Mouse (Mus musculus) E14TG2a.4 (cell line): ENCODE results near the gene Rasgrf2.

ENCODE experiments used
- H3K27me3 ChIP-seq: 2 replicates; pipeline ENCODE4 v1.6.1; 2014; ENCODE audit warnings: low read length, control low read depth; ENCODE audit not compliant: insufficient read depth
- H3K36me3 ChIP-seq: 2 replicates; pipeline ENCODE4 v1.6.1; 2014; ENCODE audit warnings: low read length, control low read depth; ENCODE audit not compliant: insufficient read depth
- H3K4me1 ChIP-seq: replicated peaks from 2 replicates; pipeline ENCODE4 v1.6.1; 2014; ENCODE audit warnings: low read depth, low read length, control low read depth
- H3K4me3 ChIP-seq: replicated peaks from 2 replicates; pipeline ENCODE4 v1.5.1; 2014; ENCODE audit warnings: mild to moderate bottlenecking, low read length
- H3K9me3 ChIP-seq: 2 replicates; pipeline ENCODE4 v1.6.1; 2014; ENCODE audit warnings: low read length, control low read depth
- CTCF ChIP-seq: conservative IDR thresholded peaks from 2 replicates; pipeline ENCODE4 v1.5.1; 2014; ENCODE audit warnings: low read length
- NANOG ChIP-seq: IDR thresholded peaks from 2 replicates; pipeline ENCODE4 v1.6.1; 2014; ENCODE audit warnings: borderline replicate concordance, low read length, mixed read lengths
- POU5F1 ChIP-seq: IDR thresholded peaks from 2 replicates; pipeline ENCODE4 v1.6.1; 2014; ENCODE audit warnings: low read length, borderline replicate concordance

Rasgrf2 gene

GRCm38 (mm10) chr13:91921010-91921409, 210.4 kb downstream of the Rasgrf2 start:
- no peak for TF ChIP-seq CTCF
- no peak for TF ChIP-seq NANOG
- TF ChIP-seq POU5F1, result no peak
- Histone ChIP-seq H3K36me3 (no peaks in the 10 kb centered on the region), H3K4me1 (no peaks in the 10 kb centered on the region), H3K4me3 (no peak overlapping the region), H3K27me3 (no peaks in the 10 kb centered on the region), H3K9me3 (no peaks in the 10 kb centered on the region)

DNA sequence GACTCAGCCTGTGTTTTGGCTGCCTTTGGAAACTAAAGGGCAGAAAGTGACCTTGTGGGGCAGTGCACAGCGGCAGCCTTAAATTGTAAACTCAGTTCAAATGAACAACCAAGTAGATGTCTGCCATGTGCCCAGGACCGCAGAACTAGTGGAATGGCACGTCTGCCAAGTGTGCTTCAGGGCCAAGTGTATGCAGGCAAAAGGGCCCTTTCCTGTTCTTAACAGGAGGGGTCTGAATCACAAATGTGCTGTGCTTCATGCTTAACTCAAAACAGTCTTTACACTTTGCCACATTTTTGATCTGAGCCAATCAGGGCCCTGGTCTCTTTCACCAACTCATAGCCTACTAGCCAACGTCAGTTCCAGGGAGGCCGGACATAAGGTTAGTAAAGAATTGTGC, 212.7 kb downstream of the Rasgrf2 start:
- H3K36me3 ChIP-seq, result no peaks in the 10 kb centered on the region
- H3K9me3 ChIP-seq, result no peaks in the 10 kb centered on the region
- no peak overlapping the region for H3K4me3 ChIP-seq
- no peaks in the 10 kb centered on the region for H3K27me3 ChIP-seq
- TF ChIP-seq CTCF (no peak), NANOG (no peak), POU5F1 (no peak)
- H3K4me1 ChIP-seq, result no peaks in the 10 kb centered on the region

DNA sequence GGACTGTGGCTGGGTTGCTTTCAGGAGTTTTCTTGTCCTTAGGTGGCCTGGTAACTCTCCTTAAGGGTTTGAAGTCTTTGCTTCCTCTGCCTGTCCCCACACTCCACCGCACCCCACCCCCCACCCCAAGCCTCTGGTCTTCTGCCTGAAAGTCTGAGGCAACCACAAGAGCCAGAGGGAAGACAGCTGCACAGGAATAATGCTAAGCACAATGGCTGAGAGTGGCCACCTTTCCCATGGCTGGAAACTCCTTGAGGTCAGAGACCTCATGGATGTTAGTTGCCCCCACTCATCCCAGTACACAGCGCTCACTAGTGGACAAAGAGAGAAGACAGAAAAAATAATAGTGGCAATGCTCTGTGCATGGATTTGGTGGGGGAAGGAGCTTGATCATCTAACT, 213.6 kb downstream of the Rasgrf2 start:
- H3K36me3 ChIP-seq, result no peaks in the 10 kb centered on the region
- no peaks in the 10 kb centered on the region for H3K27me3 ChIP-seq
- no peaks in the 10 kb centered on the region for H3K9me3 ChIP-seq
- no peak overlapping the region for H3K4me3 ChIP-seq
- no peaks in the 10 kb centered on the region for H3K4me1 ChIP-seq
- TF ChIP-seq CTCF (peak; percentile 28), POU5F1 (no peak), NANOG (no peak)

- Histone ChIP-seq H3K4me3 (no peak overlapping the region), H3K9me3 (no peaks in the 10 kb centered on the region), H3K36me3 (no peaks in the 10 kb centered on the region), H3K27me3 (no peaks in the 10 kb centered on the region), H3K4me1 (no peaks in the 10 kb centered on the region)
- TF ChIP-seq CTCF (no peak), POU5F1 (no peak), NANOG (no peak)
Observed at GRCm38 (mm10) chr13:91916308-91916707, 215.1 kb downstream of the Rasgrf2 start.

DNA sequence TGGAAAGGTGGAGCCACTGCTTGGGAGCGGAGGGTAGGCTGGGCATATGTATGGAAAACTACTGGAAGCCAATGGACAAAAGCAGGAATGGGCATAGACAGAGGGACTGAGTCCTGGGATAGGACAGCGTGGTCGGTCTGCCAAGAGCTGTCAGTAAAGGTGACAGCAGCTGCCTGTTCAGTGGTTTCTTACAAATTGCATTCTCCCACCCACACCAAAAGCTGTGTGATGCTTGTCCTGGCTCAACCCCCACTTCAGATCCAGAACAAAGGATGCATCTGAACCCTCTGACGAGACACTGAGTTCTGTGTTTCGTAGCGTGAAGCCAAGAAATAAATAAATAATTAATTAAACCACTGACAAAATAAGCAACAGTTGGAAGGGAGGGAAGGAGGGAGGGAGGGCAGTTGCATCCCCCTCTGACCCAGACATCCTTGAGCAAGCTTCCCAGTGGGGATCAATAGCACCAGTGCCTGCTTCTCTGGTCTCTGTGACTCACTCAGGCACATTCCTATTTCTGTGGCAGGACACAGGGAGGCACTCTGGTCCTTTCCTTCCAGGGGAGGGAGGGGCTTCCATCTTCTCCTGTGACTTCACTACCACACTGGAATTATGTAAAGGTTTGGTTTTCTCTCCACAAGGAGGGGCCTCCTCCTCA, 215.7 kb downstream of the Rasgrf2 start:
- Histone ChIP-seq H3K36me3 (no peaks in the 10 kb centered on the region), H3K27me3 (no peaks in the 10 kb centered on the region), H3K4me3 (no peak overlapping the region), H3K9me3 (no peaks in the 10 kb centered on the region), H3K4me1 (no peaks in the 10 kb centered on the region)
- no peak for TF ChIP-seq POU5F1
- no peak for TF ChIP-seq CTCF
- no peak for TF ChIP-seq NANOG

DNA sequence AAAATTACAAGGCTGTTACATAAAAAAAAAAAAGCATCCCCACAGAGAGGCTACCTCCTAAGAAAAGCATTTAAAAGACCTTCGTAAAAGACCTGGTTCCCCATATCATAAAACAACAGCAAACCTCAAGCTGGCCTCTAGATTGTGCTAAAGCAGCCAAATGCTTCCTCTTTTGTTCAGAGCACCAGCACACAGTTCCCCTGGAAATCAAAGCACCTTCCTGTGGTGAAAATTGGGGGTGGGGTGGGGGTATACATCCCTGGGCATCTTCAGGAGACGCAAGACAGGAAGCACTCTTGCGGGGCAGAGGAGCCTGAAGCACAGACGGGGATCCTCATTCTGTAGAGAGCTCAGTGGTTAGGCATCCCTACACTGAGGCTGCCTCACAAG, 216.3 kb downstream of the Rasgrf2 start:
- H3K4me3 ChIP-seq, result no peak overlapping the region
- no peaks in the 10 kb centered on the region for H3K4me1 ChIP-seq
- TF ChIP-seq NANOG, result no peak
- no peak for TF ChIP-seq CTCF
- TF ChIP-seq POU5F1, result no peak
- H3K36me3 ChIP-seq, result no peaks in the 10 kb centered on the region
- no peaks in the 10 kb centered on the region for H3K9me3 ChIP-seq
- no peaks in the 10 kb centered on the region for H3K27me3 ChIP-seq

DNA sequence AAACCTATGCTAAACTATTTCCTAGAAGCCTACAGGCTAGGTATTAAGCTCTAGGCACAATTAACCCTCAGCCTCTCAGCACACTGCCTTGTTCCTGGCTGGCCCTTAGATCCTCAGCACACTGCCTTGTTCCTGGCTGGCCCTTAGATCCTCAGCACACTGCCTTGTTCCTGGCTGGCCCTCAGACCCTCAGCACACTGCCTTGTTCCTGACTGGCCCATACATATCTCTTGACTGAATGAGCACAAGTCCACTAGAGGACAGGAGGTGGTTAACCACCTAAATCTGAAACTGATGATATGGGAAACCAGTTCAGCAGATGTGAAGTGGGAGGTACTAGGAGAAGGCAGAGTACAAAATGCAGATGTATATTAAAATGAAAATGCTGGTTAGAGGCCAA, 219.8 kb downstream of the Rasgrf2 start:
- Histone ChIP-seq H3K4me1 (no peaks in the 10 kb centered on the region), H3K36me3 (no peaks in the 10 kb centered on the region), H3K9me3 (no peaks in the 10 kb centered on the region), H3K4me3 (no peak overlapping the region), H3K27me3 (no peaks in the 10 kb centered on the region)
- TF ChIP-seq POU5F1 (no peak), NANOG (no peak), CTCF (no peak)

- Histone ChIP-seq H3K4me1 (no peaks in the 10 kb centered on the region), H3K36me3 (no peaks in the 10 kb centered on the region), H3K9me3 (no peaks in the 10 kb centered on the region), H3K4me3 (no peak overlapping the region), H3K27me3 (no peaks in the 10 kb centered on the region)
- TF ChIP-seq CTCF, result no peak
Observed at GRCm38 (mm10) chr13:91911211-91911610, 220.2 kb downstream of the Rasgrf2 start.

GRCm38 (mm10) chr13:91908202-91908980, 223.1 kb downstream of the Rasgrf2 start:
- Histone ChIP-seq H3K4me3 (no peak overlapping the region), H3K27me3 (no peaks in the 10 kb centered on the region), H3K4me1 (no peaks in the 10 kb centered on the region), H3K9me3 (no peaks in the 10 kb centered on the region), H3K36me3 (no peaks in the 10 kb centered on the region)
- TF ChIP-seq NANOG (no peak), CTCF (peak; percentile 76)
